Mouse (Mus musculus): ENCODE results near the gene Tcea2. TPM values are rescaled to one million over a fixed set of nuclear protein-coding genes. Genes with fewer than 3 reads are reported as not detected.

Tcea2 gene
- total RNA-seq, 1 experiment from 2014 or later, result 9.1 TPM

DNA sequence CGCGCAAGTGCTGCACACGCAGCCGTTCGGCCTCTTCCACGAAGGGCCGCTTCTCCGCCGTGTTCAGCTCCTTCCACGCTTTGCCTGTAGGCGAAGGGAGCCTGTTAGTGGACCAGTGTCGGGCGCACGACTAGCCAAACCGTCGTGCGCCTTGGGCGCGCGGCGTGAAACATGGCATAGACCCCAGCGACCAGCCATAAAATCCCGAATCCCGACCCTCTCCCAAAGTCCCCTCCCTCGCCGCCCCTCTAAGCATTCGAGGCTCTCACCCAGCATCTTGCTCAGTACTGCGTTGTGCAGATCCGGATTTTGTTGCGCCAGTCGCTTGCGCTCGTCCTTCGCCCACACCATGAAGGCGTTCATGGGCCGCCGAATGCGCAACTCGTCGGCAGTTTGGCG lies 9.2 kb upstream of the Tcea2 start:
- ATAC-seq (replicated peaks in 1 of 2; ENCODE audit: insufficient read depth in 1 of 2, low FRiP score in 2 of 2, low TSS enrichment in 1 of 2, low read depth in 1 of 2, poor library complexity in 2 of 2, severe bottlenecking in 2 of 2), result no peak

DNA sequence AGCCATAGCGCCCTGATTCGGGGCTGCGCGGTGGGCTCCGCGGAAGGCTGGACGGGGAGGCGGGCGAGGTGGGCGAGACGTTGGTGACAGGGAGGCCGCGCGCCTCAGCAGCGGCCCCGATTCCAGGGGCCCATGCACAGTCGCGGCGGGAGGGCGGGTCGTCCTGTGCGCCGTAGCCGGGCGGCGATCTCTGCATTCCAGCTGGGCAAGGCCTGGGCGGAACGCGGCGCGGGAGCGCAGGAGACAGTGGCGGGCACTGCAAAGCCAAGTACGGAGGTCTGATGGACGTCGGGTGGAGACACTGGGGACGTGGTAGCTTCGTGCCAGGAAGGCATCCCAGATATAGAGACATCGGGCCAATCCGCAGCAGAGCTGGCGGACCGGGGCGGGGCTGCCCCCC lies 8.8 kb upstream of the Tcea2 start, which contains the start of gene Sox18:
Gene Sox18 (minus strand): TSS at position 315 of the 400 bp plus-strand sequence.
- ATAC-seq (replicated peaks in 1 of 2; ENCODE audit: insufficient read depth in 1 of 2, low FRiP score in 2 of 2, low TSS enrichment in 1 of 2, low read depth in 1 of 2, poor library complexity in 2 of 2, severe bottlenecking in 2 of 2), result no peak; a peak in 1 of 4 replicates

DNA sequence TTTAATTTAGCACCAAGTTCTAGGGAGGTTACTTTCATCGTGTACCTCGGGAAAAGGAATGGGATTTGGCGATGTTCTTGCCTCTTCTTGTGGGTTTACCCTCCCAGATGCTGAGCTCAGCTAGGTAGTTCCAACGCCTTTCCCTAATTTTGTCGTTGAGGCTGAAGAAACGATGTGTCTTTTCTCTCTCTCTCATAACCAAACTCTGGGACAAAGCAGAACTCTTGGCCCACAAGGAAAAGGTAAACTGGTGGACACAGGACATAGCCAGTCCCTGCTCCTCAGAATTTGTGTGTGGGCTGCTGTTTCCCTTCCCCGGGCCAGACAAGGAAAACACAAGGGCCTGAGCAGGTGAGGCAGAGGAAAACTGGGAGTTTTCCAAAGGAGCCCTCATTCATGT lies 8.1 kb upstream of the Tcea2 start:
- ATAC-seq (replicated peaks in 1 of 2; ENCODE audit: insufficient read depth in 1 of 2, low FRiP score in 2 of 2, low TSS enrichment in 1 of 2, low read depth in 1 of 2, poor library complexity in 2 of 2, severe bottlenecking in 2 of 2), result no peak

DNA sequence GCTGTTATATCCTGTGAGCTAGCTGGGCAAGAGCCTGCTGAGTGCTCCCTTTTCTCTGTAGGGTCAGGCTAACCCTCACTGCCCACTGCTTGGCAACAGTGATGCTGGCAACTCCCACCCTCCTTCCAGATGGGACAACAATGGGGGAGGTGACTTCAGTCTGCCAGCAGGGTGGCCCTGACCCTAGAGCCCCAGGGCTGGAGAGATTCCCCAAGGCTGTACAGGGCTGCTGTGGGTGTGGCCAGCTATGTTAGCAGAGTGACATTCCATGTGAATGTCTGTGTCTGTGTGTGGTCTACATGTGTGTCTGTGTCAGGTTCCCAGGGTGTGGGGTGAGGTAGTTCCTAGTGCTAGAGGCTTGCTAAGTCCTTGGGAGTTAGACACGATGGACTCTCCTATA lies 6.6 kb upstream of the Tcea2 start:
- no peak for ATAC-seq (replicated peaks in 1 of 2; ENCODE audit: insufficient read depth in 1 of 2, low FRiP score in 2 of 2, low TSS enrichment in 1 of 2, low read depth in 1 of 2, poor library complexity in 2 of 2, severe bottlenecking in 2 of 2)

DNA sequence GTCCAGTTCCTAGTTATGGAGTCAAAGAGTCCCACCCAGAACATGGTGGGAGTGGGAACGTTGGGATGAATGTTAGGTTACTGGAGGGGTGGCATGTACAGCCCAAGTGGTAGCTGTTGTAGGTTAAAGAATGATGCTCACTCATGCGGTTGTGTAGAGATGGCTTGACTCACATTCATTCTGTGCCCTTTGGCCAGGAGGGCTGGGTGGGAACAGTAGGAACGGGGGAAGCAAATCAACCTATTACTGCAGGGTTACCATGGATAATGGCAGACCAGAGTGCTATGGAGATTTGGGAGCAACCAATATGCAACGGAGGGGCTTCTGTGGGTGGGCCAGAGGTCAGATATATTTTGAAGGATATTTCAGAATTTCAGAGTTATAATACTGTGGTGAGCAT lies 5.2 kb upstream of the Tcea2 start:
- ATAC-seq (replicated peaks in 1 of 2; ENCODE audit: insufficient read depth in 1 of 2, low FRiP score in 2 of 2, low TSS enrichment in 1 of 2, low read depth in 1 of 2, poor library complexity in 2 of 2, severe bottlenecking in 2 of 2), result no peak

DNA sequence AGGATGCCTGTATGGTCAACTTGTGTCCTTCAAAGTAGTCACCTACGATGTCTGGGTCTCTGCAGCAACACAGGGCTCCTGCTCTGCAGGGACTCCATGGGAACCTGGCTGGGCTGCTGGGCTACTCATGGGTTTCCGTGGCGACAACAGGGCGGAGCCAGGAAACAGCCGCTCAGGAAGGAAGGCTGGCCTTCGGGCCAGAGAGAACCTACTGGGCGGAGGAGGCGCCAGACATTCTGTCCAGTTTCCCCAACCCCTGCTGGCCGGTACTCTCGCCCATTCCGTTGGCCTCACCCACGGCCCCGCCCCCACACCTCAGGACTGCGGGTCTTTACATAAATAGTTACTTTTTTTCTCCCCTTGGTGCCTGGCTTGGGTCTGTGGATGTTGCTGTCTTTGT lies 4.7 kb upstream of the Tcea2 start:
- ATAC-seq (replicated peaks in 1 of 2; ENCODE audit: insufficient read depth in 1 of 2, low FRiP score in 2 of 2, low TSS enrichment in 1 of 2, low read depth in 1 of 2, poor library complexity in 2 of 2, severe bottlenecking in 2 of 2), result peak; percentile 47 to 54

DNA sequence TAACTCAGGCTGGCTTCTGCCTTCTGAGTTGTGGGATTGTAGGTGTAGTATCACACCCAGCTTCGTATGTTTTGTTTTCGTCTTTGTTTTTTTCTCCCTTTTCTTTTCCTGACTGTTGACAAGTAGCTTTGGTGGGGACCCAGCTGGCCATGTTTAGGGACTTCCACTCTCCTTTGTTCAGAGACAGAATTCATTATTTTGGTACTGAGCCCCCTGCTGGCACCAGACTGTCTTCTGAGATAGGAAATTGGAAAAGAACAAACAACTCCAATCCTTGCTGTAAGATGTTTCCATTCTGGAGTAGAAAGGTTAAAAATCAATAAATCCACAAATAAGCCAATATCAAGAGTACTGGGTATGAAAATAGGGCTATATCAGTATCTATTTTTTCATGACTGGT lies 3.7 kb upstream of the Tcea2 start:
- ATAC-seq (replicated peaks in 1 of 2; ENCODE audit: insufficient read depth in 1 of 2, low FRiP score in 2 of 2, low TSS enrichment in 1 of 2, low read depth in 1 of 2, poor library complexity in 2 of 2, severe bottlenecking in 2 of 2), result no peak

DNA sequence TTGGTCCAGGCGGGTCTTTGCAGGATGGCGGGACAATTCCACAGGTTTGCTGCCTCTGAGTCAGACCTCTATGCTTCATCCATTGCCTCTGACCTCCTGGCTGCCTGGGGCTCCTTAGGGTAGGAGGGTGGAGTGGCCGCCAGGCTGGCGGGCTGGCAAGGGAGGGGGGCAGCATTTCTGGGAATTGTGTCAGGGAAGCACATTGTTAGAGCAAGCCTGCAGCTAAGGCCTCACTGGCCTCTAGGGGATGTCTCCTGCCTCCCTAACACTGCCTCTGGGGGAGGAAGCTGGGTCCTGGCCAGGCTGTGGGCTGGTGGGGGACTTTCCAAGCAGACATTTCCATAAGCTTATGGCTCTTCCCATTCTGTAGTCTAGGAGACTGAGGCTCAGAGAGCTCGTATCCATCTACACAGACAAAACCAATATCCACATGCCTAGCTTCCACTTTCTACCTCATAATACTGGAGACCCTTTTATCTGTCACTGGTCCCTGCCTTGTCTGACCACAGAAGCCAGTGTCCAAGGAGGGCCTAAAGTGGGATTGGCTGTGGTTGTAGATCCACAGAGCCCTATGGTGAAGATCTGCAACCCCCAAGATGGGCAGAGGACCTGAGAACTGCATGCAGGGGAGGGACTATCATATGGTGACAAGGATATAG lies 2.9 kb upstream of the Tcea2 start:
- ATAC-seq (replicated peaks in 1 of 2; ENCODE audit: insufficient read depth in 1 of 2, low FRiP score in 2 of 2, low TSS enrichment in 1 of 2, low read depth in 1 of 2, poor library complexity in 2 of 2, severe bottlenecking in 2 of 2), result no peak

DNA sequence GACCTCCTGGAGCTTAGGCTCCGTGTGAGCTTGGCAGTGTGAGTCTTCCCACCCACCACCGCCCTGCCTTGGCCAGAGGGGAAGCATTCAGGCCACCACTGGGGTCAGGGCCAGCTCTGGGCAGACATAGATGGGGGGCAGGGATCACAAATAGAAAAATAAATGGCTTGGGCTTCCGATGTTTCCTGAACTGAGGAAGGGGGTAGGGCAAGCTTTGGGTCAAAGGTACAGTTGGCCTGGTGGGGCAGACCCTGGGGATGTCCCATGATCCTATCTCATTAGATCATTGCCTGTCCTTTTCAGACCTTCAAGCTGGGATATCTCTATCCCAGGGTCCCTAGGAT lies 2.4 kb upstream of the Tcea2 start:
- ATAC-seq (replicated peaks in 1 of 2; ENCODE audit: insufficient read depth in 1 of 2, low FRiP score in 2 of 2, low TSS enrichment in 1 of 2, low read depth in 1 of 2, poor library complexity in 2 of 2, severe bottlenecking in 2 of 2), result no peak

DNA sequence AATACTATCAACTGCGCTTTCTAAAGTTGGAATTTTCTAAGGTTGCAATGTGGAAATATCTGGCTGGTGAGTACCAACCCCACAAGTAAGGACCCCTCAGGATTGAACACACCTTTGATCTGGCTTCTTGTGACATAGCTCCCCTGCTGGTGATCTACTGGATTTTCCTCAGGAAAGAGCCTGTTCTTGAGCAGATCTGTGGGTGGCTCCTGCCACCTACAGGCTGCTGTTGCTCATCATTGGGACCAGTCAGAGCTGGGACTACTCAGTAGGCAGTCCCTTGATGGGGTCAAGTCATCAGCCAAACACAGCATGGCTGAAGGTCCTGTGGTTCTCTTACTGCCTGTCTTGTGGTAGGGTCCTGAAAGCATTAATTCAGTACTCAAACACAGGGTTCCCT lies 1.3 kb upstream of the Tcea2 start:
- peak; percentile 74 to 77 for ATAC-seq (replicated peaks in 1 of 2; ENCODE audit: insufficient read depth in 1 of 2, low FRiP score in 2 of 2, low TSS enrichment in 1 of 2, low read depth in 1 of 2, poor library complexity in 2 of 2, severe bottlenecking in 2 of 2)

DNA sequence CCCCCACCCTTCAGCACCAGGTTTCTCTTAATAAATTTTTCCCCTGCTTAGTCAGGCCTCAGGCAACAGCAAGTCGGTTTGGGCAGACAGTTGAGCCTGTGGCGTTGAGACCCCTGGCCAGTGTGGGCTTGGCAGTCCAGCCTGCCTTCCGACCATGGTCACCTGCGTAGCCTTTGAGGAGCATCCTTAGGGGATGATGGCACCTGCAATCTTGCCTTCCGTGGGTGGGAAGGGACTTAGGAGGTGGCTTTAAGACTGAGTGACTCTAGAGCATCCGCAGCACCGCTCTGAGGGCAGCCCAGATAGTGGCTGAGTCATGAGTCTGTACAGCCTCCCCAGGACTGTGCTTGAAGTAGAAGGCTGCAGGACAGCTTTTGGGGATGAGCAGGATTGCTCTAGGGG lies 607 bp downstream of the Tcea2 start:
- ATAC-seq (replicated peaks in 1 of 2; ENCODE audit: insufficient read depth in 1 of 2, low FRiP score in 2 of 2, low TSS enrichment in 1 of 2, low read depth in 1 of 2, poor library complexity in 2 of 2, severe bottlenecking in 2 of 2), result 0 out of 4 replicates have a peak, but pooled peaks of 1 of the 2 experiments have one; percentile 10

DNA sequence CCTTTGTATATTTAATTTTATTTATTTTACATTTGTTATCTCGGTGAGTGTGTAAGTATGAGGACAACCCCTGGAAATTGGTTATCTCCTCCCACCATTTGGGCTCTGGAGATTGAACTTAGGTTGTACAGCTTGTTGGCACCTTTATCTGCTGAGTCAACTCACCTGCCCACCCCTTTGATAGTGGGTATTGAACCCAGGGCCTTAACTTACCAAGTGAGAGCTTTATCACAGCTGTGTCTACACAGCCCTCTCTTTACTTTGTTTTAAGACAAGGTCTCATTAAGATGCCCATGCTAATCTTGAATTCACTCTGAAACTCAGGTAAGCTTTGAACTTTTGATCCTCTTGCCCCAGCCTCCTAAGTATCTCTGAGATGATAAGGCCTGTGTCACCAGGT lies 1.9 kb downstream of the Tcea2 start:
- ATAC-seq (replicated peaks in 1 of 2; ENCODE audit: insufficient read depth in 1 of 2, low FRiP score in 2 of 2, low TSS enrichment in 1 of 2, low read depth in 1 of 2, poor library complexity in 2 of 2, severe bottlenecking in 2 of 2), result no peak

DNA sequence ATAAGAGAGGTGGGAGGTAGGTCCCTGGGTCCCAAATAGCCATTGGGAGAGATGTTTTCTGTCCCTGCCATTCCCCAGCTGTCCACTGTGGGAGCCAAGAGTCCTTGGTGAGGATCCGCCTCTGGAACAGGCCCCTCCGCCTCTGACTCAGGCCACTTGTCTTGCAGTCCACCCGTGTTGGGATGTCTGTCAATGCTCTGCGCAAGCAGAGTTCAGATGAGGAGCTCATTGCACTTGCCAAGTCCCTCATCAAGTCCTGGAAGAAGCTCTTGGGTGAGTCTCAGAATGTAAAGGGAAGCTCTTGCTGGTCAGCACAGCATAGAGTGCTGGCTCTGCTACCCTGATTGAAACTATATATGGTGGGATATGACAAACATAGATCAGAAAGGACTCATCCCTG lies 3.3 kb downstream of the Tcea2 start:
- ATAC-seq (replicated peaks in 1 of 2; ENCODE audit: insufficient read depth in 1 of 2, low FRiP score in 2 of 2, low TSS enrichment in 1 of 2, low read depth in 1 of 2, poor library complexity in 2 of 2, severe bottlenecking in 2 of 2), result no peak

DNA sequence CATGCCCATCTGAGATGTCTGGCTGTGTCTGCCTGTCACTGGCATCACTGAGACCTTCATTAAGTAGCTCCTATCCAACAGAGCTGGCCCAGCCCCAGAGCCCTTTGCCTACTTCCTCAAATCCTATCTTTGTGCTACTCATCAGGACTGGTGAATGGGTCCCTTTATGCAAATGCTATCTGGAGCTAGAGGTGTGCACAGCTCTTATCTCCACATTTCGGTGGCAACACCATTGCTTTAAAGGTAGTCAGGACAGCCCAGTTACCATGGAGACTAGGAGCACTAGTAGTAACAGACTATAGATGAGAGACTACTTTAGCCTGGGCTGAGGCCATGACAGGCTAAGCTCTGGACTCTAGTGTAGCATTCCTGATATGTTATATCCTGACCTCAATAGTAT lies 4.6 kb downstream of the Tcea2 start:
- no peak for ATAC-seq (replicated peaks in 1 of 2; ENCODE audit: insufficient read depth in 1 of 2, low FRiP score in 2 of 2, low TSS enrichment in 1 of 2, low read depth in 1 of 2, poor library complexity in 2 of 2, severe bottlenecking in 2 of 2)

DNA sequence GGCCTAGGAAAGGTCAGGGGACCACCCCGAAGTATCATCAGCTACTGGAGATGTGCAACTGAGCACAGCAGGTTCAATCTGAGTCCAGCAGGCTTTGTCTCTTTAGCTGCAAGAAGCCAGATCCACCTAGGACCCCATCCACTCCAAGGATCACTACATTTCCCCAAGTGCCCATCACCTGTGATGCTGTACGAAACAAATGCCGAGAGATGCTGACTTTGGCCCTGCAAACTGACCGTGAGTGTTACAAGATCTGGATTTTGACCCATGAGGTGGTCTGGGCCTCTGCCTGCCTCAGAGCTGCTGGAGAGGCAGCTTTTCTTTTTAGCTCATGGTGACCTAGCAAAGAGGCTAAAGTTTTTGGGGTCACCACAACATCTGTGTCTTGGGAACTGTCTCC lies 5.6 kb downstream of the Tcea2 start:
- ATAC-seq (replicated peaks in 1 of 2; ENCODE audit: insufficient read depth in 1 of 2, low FRiP score in 2 of 2, low TSS enrichment in 1 of 2, low read depth in 1 of 2, poor library complexity in 2 of 2, severe bottlenecking in 2 of 2), result no peak

DNA sequence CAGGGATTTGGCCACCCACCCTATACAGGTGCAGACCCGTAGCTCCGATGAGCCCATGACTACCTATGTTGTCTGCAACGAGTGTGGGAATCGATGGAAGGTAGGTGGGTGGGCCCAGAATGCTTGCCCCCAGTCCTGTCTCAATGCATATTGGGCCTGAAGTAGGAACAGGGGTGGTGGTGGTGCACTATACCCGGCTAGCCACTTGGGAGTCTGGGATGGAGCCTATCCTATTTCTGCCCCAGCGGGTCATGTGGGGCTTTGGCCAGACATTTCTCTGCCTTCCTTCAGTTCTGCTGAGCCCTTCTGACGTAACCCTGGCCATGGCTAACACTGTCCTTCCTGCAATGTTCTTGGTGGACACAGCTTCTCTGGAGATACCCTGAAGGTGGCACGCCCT lies 7.5 kb downstream of the Tcea2 start:
- no peak for ATAC-seq (replicated peaks in 1 of 2; ENCODE audit: insufficient read depth in 1 of 2, low FRiP score in 2 of 2, low TSS enrichment in 1 of 2, low read depth in 1 of 2, poor library complexity in 2 of 2, severe bottlenecking in 2 of 2)

DNA sequence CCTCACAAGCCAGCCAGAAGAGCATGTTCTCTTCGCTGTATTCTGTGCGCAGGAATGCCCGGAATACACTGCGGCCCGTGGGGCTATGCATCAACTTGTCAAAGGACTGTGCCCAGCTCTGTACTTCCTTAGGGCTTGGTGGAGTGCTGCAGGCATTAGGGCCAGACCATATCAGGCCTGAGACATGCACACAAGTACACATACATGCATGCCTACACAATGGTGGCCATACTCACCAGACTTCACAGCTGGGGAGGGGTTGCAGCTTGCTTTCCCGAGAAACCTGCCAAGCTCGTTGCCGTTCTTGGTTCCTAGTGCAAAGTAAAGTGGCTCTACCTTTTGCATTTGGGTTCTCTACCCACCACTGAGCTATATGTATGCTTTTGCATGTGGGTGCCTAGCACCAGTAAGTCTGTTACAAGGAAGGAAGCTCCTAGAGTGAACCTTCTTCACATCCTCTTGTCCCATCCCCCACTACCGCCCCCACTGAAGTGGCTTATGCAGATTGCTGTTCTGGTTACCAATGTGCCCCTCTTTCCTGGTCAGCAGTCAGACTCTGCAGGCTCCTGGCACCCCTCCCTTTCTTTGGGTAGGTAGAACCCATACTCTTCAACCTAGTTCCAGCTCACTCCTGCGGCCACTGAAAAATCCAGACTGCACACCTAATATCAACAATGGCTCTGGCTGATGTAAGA lies 9.5 kb downstream of the Tcea2 start:
- ATAC-seq (replicated peaks in 1 of 2; ENCODE audit: insufficient read depth in 1 of 2, low FRiP score in 2 of 2, low TSS enrichment in 1 of 2, low read depth in 1 of 2, poor library complexity in 2 of 2, severe bottlenecking in 2 of 2), result no peak

DNA sequence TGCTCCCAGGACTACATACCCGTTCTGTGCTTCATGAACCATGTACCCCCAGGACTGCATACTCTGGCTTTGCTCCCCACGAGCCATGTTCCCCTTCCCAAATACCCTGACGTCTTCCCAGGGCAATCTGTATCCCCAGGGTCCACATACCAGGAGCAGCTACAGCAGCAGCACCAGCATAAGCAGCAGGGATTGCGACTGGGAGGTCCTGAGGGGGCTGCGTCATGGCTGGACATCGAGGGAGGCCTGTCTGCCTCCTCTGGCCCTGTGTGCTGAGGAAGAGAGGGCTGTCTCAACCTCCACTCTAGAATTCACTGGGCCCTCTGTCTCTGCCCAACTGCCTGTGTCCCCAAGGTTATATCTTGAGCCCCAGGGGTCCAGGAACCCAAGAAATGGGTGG lies 11.0 kb downstream of the Tcea2 start:
- ATAC-seq (replicated peaks in 1 of 2; ENCODE audit: insufficient read depth in 1 of 2, low FRiP score in 2 of 2, low TSS enrichment in 1 of 2, low read depth in 1 of 2, poor library complexity in 2 of 2, severe bottlenecking in 2 of 2), result no peak

DNA sequence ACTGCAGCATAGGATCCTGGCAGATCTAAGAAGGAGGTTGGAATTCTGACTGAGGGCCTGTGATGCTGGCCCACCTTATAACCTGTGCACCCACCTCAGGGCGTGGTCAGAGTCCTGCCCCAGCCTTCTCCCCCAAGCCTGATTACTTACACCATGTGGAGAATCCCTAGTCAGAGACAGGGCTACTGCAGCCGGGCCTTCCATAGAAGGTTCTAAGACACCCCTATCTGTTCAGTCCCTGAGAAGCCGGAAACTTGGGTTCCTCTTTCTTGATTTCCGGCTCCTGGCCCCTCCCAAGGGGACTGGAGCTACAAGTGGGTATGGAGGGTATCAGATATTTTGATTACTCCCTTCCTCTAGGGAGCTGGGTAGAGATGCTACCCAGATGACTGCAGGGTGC lies 11.5 kb downstream of the Tcea2 start:
- ATAC-seq (replicated peaks in 1 of 2; ENCODE audit: insufficient read depth in 1 of 2, low FRiP score in 2 of 2, low TSS enrichment in 1 of 2, low read depth in 1 of 2, poor library complexity in 2 of 2, severe bottlenecking in 2 of 2), result peak; percentile 46 to 47
